Mouse (Mus musculus) layer of hippocampus, postnatal 25 days (tissue): ENCODE measurements at regions not wholly inside any gene's neighbourhood (a gene's known extent, or its start where the extent isn't known, plus 50 kb on each side); places are given as distances from the start of the nearest gene placed in this dataset.

Source experiments
- DNase-seq, 2 experiments: peaks; one replicate each; pipeline ENCODE4 v3.0.0; 2022; ENCODE audit warnings: mixed read lengths in 2 of 2, low spot score in 1 of 2; ENCODE audit errors: extremely low spot score in 1 of 2

DNA sequence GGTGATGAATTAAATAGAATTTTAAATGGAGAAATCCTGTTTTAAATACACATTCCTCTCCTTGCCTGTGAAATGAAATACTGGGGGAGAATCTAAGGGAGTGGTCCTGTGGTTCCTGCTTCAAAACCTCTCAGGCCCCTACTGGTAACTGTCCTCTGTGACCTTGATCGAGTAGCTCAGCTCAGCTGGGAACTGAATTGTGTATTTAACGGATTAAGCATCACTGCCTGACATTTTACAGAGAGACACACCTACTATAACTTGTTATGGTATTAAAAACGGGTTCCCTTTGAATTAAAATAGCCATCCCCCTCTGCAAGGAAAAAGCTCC, 203.2 kb upstream of the Chl1 start:
- no peak for DNase-seq

DNA sequence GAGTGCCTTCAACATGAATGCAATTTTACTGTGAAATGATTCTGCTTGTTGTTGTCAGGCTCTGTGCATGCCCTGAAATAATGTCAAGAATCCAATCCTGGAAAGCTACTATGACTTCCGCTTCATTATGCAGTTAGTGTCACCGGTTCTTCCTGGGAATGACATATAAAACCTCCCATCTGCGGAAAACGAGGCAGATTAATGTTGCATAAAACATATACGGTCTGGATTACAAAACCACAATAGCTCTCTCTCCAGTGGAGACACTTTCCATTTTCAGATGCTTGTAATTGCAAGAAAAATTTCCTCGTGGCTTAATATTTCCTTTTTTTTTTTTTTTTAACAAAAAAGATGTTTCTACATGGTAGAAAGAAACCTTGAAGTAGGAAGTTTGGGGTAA, 198.2 kb upstream of the Chl1 start:
- DNase-seq = no peak

DNA sequence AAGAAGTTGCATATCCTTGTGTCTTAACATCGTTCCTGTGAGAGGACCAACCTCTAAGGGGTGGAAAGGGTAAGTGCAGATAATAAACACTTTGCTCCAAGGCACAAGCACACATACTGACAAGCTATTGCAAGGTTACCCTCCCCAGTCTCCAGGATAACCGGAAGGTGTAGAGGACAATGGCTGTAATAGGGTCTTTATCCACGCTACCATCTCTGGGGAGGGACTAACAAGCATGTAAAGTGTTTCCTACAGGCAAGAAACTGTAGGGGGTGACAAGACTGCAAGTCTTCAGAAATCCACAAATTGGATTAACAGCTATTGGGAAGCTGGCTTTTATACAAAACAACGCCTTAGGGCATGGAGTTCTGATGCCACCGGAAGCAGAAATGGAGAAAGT, 197.5 kb upstream of the Chl1 start:
- no peak for DNase-seq

DNA sequence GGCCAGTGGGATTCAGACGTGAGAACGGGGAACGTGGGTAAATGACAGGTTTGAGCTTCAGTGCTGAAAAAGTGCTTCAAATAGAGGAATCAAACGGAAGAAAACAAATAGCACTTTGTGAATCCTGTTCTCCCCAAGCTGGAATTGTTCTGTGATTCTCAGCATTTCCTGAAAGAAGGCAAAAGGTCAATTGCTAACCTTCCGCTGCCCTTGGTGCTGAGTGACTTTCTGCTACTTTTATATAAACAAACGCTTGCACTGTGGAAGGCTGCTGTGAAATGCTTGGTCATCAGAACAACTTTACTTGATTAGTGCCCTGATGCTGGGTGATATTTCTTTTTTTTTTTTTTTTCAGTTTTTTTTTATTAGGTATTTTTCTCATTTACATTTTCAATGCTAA, 192.3 kb upstream of the Chl1 start:
- DNase-seq = no peak

DNA sequence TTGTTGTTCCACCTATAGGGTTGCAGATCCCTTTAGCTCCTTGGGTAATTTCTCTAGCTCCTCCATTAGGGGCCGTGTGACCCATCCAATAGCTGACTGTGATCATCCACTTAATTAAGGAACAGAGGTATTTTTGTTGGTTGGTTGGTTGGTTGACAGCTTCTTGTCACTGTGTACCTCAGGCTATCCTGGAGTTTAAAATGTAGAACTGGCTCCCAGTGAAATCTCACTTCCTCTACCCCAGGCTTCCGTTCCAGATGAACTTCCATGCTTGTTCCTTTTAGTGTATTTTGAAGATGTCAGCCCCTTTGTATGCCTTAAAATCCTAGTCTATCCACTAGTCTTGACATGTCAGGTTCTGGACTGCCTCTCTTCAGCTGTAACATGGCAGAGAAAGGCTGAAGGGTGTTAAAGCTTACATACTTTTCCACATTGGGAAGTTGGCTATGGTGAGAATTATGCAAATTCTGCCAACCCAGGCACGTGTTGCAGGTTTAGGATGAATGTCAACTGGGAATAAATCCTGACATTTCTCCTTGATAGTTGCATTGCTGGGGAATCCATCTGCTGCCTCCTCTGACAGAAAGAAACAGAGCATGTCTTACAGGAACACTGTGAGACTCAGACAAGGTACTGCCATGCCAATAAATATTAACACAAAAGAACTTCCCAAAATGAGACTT, 191.6 kb upstream of the Chl1 start:
- DNase-seq = no peak

DNA sequence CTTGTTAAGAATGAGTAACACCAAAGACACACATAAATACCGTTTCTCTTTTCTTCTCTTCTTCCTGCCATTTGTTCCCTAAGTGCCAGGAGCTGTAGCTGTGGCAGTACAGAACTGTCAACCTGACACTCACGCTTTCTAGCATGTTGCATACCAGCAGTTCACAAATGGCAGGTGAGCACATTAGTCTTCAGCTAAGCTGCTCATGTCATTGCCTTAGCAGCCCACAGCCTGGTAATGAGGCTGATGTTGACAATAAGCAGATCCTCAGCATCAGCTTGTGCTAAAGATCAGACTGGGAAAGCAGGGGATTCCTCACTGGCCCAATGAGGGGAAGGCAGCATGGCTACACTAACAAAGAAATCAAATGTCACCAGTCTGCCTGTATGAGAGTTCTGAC, 190.4 kb upstream of the Chl1 start:
- DNase-seq = no peak

DNA sequence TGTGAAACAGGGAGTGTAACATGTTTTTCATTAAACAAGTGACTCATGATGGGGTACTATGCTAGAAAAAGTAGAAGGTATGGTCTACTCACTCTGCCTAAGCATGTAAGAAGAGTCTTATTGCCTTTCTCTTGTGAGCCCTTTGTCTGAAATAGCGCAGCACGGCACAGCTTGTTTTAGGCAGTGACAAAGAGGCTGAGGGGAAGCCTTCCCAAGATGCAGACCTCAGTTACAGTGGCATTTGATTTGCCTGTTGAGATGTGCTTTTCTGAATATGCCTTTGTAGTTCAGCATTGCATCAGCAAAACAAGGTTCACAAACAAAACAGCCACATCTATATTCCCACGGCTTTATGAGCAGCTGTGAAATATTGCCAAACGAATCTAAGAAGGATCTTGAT, 189.8 kb upstream of the Chl1 start:
- no peak for DNase-seq

DNA sequence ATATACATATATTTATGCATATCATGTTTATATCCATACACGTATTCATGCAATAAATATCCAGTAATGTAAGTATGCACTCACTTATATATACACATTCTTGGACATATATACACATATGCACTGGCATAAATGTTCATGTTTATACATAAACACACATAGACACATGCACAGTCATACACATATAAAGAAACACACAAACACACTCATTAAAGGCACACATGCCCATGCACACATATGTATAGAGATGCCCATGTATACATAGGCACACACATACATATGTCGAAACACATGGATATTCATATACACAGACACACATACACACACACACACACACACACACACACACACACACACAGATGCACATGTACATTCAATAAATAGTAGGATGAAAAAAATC, 189.3 kb upstream of the Chl1 start:
- DNase-seq = no peak

DNA sequence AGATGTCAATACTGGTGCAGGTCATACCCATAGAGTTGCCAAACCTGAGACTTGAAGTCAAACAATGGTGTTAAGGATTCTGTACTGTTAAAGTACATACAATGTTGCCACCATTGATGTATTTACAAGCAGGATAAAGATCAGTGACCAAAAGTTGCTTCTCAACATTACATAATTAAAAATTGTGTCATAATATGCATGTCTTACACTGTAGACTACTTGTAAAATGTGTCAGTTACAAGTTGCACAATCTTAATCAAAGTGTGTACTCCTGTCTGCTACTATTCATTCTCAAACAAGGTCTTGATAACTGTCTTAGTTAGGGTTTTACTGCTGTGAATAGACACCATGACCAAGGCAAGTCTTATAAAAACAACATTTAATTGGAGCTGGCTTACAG, 187.9 kb upstream of the Chl1 start:
- DNase-seq = no peak

DNA sequence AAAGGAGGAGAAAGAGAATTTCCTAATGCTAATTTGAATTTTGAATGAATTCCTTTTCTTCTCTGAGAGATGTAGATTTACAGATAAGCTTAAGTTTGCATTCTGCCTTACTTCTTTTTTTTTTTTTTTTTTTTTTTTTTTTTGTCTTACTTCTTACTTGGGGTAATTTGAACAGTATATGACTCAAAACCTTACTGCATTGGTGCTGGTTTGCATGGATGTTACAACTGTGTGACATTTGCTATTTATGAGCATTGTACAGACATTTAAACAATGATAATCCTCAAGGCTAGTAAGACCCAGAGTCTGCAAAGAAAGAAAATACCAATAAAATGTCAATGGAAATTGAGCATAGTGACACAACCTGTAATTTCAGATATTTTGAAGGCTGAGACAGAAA, 174.7 kb upstream of the Chl1 start:
- DNase-seq = no peak

DNA sequence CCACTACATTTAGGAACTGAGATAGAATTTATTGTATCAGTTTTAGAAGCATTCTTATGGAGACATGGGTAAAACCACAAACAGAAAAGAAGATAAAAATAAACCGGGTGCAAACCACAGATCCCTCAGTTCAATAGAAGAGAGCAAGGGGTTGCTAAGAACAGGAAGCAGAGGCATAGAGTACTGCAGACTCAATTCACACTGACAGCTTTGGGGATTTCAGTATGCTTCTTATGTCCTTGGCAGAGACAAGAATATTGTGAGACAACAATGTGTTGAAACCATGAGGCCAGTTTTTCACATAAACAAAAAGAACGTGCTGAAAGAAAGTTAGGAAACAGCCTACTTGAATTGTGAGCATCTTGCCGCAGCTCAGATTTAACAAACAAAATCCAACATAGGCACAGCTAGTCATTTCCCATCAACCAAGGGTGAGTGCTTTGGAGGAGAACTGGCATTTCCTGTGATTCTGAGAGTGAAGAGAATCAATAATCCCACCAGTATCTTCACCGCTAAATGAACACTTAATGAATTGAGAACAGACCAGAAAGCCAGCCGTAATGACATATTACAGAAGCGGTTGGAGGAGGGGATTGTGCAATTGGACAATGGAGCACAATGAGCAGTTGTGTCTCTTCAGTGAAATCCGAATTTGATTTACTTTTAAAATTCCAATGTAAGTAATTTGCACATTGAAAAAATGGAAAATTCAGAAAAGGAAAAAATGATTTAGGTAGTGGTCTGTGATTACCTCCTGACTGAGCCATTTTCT, 170.2 kb upstream of the Chl1 start:
- no peak for DNase-seq

DNA sequence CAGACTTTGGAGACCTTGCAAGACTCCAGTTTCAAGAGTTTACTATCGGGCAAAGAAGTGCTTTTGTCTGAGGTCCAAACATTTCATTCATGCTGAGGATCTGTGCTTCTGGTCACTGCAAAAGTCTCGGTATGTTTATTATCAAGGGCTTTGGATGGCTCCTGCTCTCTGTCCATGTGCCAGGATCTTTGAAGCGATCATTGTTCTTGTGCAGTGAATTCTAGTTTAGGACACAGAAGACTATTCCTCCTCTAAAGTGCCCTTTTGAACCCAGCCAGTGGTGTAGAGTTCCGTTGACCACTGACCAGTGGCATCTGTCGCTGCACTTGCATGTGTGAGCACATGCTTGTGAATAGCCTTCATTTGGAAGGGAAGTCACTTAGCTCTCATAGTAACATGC, 166.9 kb upstream of the Chl1 start:
- DNase-seq = no peak

DNA sequence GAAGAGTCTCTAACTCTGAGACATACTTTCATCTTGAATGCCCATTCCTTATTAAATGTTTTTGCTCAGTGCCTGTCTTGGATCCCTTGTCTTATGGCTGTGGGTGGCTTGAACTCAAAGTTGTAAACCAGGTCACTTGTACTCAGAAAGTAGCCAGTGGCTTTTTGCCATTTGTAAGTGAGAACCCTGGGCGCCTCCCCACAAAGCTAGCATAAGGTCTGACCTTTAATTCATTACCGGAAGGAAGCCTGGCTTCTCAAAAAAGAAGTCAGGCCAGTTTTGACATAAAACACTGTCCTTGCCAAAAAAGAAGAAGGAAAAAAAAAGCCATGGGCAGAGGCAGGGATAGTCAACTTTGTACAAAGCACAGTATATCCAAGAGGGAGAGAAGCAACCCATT, 166.0 kb upstream of the Chl1 start:
- no peak for DNase-seq

DNA sequence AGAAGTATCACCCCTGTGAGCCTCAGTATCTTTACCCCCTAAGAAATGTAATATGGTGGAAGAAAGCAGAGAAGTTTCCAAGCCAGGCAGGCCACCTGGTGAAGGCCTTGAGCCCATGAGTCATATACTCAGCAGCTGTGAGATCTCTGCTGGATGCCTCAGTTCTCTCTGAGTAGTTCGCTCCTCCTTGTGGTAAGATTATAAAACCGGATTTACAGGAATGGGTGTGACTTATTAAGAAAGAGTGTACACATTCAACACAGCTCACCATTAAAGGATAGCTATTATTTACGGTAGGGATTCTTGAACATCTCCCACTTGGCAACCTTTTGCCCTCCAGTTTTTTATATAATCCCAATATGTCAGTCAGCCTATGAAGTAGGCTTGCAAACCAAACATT, 165.2 kb upstream of the Chl1 start:
- DNase-seq = no peak

DNA sequence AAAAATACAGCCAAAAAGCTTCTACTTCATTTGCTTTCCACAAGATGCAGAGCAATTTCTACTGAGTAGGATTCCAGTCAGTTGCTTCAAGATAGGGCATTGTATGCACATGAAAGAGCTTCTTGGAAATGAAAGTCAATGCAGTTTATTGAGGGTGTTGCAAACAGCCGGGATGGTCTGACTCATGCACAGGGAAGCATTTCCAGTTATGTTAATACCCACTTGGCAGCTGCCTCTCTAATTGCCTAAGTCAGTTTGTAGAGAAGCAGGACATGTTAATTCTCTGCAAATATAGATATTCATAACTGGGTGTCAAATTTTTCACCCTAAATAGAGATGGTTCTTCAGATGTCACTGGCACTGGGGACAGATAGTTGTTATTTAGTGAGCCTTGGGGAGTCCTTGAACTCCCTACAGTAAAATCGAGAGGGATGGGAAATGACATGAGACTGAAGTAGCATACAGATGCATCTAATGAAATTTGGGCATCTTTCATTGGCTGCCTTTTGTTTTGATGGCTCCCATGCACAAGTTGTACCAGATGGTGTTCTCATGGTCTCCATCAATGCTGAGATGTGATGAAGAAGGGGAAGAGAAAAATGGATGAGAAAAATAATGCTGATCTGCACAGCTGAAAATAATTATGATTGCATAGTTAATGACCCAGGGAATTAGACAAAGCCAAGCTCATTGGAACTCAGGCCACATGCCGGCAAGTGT, 157.8 kb upstream of the Chl1 start:
- DNase-seq = no peak

DNA sequence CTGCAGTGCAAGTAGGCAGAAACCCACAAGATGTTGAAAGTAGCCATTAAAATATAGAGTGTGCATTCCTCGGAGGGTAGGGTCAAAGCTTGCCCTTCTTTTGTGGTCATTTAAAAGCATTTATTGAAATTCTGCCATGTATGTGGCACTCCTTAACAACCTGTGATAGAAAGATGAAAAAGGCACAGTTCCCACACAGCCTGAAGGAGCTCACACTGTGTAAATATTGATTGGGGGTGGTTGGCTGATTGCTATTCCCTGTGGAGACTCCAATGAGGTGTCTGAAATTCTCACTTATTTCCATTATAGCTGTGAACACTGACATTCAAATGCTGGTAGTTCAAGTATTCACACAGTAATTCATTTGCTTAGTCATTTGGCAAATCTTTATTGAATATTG, 157.0 kb upstream of the Chl1 start:
- no peak for DNase-seq

DNA sequence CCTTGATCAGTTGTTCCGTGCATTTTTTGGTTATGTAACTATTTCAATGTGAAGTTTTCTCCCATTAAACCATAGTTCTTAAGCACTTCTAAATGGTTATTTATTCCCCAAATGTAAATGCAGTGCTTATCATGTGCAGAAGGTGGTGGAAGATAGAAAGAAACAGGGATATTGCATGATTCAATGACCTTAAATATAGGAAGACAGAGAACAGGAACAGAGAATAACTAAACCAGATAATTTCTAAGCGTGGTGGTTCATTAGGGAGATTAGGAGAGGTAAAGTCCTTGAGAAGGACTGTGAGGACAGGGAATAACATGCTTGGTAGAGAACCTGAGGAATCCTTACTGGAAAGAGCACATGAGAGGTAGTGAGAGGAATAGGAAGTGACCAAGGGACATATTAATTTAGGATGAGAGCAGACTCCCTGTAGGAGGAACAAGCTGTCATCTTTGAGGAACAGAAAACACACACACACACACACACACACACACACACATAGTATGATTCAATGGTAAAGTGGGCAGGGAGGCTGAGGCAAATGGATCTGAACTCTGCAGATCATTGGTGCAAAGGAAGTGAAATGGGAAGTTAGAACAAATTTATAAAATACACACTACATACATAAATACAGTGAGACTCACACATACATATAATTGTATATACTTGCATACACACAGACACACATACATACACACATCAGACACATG, 143.4 kb upstream of the Chl1 start:
- no peak for DNase-seq

DNA sequence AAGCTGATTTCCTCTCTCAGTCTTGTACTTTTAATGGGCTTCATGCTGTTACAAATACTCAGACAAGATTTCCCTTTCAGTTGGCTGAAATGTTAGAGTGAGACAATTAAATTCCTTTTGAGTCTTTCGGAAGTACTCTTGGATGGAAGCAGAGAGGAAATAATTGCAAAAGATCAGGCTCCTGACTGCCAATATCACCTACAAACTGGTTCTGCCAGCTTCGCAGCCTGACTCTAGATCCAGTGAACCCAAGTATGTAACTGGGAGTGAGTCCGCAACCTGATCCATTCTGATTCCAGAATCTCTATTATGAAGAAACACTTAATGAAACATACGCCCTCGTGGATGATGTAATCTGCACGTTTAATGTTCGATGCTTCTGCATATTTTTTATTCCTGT, 135.4 kb upstream of the Chl1 start:
- no peak for DNase-seq

DNA sequence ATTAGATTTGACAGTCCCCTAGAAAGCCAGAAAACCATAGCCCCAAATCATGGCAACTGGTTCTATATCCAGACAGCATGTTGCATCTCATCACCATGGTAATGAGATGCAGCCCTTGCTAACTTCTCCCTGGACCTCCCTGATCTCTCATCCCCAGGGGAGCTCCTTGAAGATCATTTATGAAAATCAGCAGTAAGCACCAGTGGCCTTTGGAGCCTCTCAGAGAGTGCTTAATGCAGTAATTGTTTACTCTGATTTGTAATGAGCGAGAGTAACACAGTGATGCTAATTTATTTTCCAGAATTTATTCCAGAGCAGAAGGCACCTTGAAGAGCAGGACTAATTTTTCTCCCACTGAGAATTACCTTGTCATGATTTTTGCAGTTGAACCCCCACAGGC, 133.1 kb upstream of the Chl1 start:
- DNase-seq = no peak

DNA sequence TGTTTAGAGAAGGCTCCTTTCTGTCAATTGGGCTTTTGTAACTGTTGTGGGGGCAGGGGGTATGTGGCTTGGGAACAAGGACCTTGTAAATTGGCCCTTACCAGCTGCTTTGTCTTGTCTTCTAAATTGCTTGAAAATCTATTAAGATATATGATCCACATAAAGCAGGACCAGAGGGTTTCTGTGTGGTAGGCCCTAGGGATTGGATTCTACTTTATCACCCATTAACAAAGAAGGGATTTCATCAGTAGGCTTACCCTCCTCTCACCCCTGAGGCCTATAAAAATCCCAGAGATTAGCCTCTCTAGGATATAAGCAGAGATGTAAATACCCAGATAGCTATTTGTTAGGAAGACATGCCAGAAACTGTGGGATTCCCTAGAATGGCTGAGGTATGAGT, 132.3 kb upstream of the Chl1 start:
- no peak for DNase-seq

DNA sequence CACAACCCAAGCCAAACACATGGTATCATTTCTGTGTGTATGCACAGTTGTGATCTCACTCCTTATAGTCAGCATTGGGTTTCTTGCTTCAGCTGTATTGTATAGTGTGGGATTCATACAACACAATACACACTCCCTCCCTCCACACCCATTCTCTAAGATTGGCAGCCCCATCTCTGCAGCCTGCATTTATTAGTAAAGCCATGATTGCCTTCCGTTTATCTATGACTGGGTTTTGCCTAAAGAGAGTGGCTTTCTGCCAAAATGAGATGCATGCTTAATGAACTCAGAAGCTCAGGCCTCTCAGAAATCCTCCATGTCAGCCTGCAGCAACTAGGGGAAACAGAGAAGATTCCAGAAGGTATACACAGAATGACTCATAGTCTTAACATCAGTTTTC, 129.4 kb upstream of the Chl1 start:
- no peak for DNase-seq
